Mouse (Mus musculus): ENCODE results near the gene Vps26c. TPM values are rescaled to one million over a fixed set of nuclear protein-coding genes. Genes with fewer than 3 reads are reported as not detected.

Vps26c gene
- total RNA-seq, 2 experiments from 2014 or later, result 35.1 to 35.6 TPM

- DNase-seq (ENCODE audit: low spot score in 2 of 2), result no peak
Measured at GRCm38 (mm10) chr16:94549813-94550212, 23.2 kb upstream of the Vps26c start.

- no peak for DNase-seq (ENCODE audit: low spot score in 2 of 2)
Measured at GRCm38 (mm10) chr16:94545781-94546562, 19.3 kb upstream of the Vps26c start.

- no peak for DNase-seq (ENCODE audit: low spot score in 2 of 2)
Measured at GRCm38 (mm10) chr16:94544540-94545105, 18.0 kb upstream of the Vps26c start.

- DNase-seq (ENCODE audit: low spot score in 2 of 2), result no peak
Measured at GRCm38 (mm10) chr16:94542898-94543297, 16.3 kb upstream of the Vps26c start.

- DNase-seq (ENCODE audit: low spot score in 2 of 2), result no peak
Measured at GRCm38 (mm10) chr16:94540140-94540539, 13.5 kb upstream of the Vps26c start.

- DNase-seq (ENCODE audit: low spot score in 2 of 2), result no peak
Measured at GRCm38 (mm10) chr16:94537159-94537527, 10.5 kb upstream of the Vps26c start.

GRCm38 (mm10) chr16:94536417-94537158 is 10.0 kb upstream of the Vps26c start:
- DNase-seq (ENCODE audit: low spot score in 2 of 2), result peak in 1 of 2 experiments; percentile 13

GRCm38 (mm10) chr16:94535716-94536115 is 9.1 kb upstream of the Vps26c start:
- DNase-seq (ENCODE audit: low spot score in 2 of 2), result no peak

GRCm38 (mm10) chr16:94533679-94534078 is 7.0 kb upstream of the Vps26c start:
- DNase-seq (ENCODE audit: low spot score in 2 of 2), result no peak

- no peak for DNase-seq (ENCODE audit: low spot score in 2 of 2)
Measured at GRCm38 (mm10) chr16:94531268-94531667, 4.6 kb upstream of the Vps26c start.

- DNase-seq (ENCODE audit: low spot score in 2 of 2), result no peak
Measured at GRCm38 (mm10) chr16:94527546-94527945, 916 bp upstream of the Vps26c start.

GRCm38 (mm10) chr16:94527152-94527534 is 513 bp upstream of the Vps26c start:
- DNase-seq (ENCODE audit: low spot score in 2 of 2), result no peak

- no peak for DNase-seq (ENCODE audit: low spot score in 2 of 2)
Measured at GRCm38 (mm10) chr16:94525955-94526343, 681 bp downstream of the Vps26c start.

GRCm38 (mm10) chr16:94524691-94525090 is 1.9 kb downstream of the Vps26c start:
- no peak for DNase-seq (ENCODE audit: low spot score in 2 of 2)

GRCm38 (mm10) chr16:94523594-94524377 is 2.8 kb downstream of the Vps26c start:
- no peak for DNase-seq (ENCODE audit: low spot score in 2 of 2)

- no peak for DNase-seq (ENCODE audit: low spot score in 2 of 2)
Measured at GRCm38 (mm10) chr16:94519028-94519427, 7.6 kb downstream of the Vps26c start.

GRCm38 (mm10) chr16:94517606-94518005 is 9.0 kb downstream of the Vps26c start:
- DNase-seq (ENCODE audit: low spot score in 2 of 2), result no peak

GRCm38 (mm10) chr16:94509983-94510382 is 16.6 kb downstream of the Vps26c start:
- no peak for DNase-seq (ENCODE audit: low spot score in 2 of 2)

- no peak for DNase-seq (ENCODE audit: low spot score in 2 of 2)
Measured at GRCm38 (mm10) chr16:94508769-94509168, 17.9 kb downstream of the Vps26c start.

GRCm38 (mm10) chr16:94507071-94507470 is 19.6 kb downstream of the Vps26c start:
- DNase-seq (ENCODE audit: low spot score in 2 of 2), result no peak

- DNase-seq (ENCODE audit: low spot score in 2 of 2), result no peak
Measured at GRCm38 (mm10) chr16:94504192-94504591, 22.4 kb downstream of the Vps26c start.

Measured in layer of hippocampus, postnatal 14 days (tissue).